Mouse (Mus musculus): Measurements from ENCODE around the gene Cdon.

The Cdon gene

DNA sequence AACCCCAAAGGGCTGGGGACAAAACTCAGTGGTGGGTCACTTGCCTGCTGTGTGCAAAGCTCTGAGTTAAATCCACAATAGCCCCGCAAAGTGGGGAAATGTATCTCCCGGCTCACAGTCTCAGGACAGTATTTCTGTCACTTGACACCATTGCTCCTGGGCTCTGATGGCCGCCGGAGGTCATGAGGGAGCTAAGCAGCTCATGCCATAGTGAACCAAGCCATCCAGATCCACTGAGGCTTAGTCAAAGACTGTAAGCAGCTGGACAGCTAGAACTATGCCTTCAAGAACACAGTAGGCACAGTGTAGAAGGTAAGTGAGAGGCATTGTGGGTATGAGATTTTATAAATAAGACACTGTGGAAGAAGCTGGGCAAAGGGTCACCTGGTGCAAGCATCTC is 74.0 kb downstream of the Cdon start:
- DNase-seq, result no peak

DNA sequence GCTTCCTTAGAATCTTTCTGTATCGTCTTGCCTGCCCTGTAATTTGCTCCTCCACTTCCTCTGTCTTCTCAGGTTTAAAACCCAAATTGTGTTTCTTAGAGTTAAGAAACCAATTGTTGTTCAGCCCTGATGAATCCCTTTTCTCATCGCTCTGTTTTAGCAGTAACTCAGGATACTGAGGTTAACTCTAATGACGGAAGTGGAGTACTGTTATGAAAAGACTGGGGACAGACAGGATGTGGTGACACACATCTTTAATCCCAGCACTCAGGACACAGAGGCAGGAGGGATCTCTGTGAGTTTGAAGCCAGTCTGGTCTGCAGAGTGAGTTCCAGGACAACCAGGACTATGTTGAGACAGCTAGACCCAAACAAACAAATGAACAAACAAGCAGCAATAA is 74.5 kb downstream of the Cdon start:
- no peak for DNase-seq

DNA sequence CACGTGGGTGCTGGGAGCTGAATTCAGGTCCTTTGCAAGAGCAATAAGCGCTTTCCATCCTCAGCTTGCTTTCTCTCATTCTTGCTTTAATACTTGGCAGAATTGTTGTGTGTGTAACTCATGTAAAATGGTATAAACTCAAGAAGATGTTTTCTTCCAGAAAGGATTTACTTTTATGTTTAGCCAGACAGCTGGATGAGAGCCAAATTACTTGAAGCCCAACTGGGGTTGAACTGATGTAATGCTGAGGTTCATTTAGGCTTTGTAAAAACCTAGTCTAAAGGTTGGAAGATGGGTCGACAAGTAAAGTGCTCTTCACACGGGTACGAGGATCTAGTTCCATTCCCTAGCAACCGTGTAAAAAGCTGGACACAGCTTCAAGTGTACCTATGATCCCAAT is 79.0 kb downstream of the Cdon start:
- DNase-seq, result no peak

DNA sequence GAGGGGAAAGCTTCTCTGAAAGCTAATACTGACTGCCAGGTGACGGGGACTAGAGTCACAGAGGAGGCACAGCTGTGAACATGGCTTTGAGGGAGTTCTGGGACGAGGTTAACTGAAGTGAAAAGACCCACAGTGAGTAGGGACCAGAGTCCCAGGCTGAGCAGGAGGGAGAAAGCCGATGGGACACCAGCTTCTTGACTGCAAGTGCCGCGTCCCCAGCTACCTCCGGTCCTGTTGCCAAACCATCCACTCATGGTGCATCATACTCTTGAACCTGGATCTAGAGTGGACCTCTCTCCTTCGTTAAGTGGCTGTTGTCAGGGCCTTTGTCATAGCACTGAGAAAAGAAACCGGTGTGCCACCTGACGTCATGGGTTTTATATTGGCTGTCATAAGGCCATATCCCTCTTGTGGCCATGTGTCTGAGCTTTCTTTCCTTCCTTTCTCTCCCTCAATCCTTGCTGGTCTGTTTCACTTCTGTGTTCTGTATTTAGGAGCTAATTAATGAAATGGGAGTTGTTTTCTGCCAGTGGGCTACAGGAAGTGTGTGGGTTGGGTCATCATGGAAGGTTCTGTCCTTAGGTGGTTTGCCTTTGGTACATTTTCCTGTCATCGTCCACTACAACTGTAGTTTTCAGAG is 81.6 kb downstream of the Cdon start:
- no peak for DNase-seq

DNA sequence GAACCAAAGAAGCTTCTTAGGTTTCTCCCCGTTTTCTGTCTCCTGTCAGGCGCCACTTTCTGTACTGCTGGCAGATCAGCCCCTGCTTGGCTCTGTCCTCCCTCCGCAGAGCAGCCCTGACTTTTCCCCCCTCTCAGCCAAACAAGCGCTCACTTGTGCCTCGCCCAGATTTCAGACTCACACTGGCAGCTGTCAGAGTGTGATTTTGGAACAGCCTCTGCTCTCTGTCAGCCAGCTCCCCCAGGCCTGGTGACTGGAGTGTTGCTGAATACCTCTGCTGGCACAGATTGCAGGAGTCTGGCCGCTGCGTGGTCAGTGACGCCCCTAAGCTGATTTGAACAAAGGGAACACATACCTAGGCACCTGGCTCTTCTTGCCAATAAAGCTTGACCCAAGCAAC is 87.3 kb downstream of the Cdon start:
- no peak for DNase-seq

DNA sequence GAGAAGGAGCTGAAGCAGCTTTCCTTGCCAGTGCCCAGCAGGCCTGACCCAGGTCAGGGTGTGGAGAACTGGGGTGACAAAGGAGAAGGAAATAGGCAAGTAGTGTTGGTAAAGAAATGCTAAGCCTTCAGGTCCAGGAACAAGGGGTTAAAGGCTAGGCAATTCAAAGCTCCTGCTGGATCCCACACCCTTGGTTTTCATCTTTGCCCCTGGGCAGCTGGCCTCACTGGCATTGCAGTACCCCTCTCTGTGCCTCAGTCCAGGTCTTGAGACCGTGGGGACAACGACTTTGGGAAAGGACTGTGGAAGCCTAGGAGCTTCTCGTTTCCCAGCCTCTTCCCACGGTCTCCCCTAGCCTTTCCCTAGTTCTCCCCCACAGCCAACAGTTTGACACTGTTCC is 93.0 kb downstream of the Cdon start:
- DNase-seq, result no peak

DNA sequence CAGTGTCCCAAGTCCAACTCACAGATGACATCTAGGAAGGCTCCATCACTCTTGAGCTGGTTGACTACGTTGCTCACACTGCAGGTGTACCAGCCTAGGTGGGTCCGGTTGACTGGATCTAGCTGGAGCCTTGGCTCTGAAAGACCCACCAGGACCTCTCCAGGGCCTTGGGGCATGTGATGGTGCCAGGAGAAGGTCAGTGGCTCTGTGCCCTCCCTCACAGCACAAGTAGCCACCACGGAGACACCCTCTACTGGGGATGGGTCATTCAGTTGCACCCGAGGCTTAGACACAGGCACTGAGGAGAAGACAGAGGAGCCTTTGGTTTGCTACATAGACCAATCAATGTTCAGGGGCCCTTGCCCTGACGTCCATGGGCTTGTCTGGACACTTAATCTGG is 95.3 kb downstream of the Cdon start:
- DNase-seq, result no peak

DNA sequence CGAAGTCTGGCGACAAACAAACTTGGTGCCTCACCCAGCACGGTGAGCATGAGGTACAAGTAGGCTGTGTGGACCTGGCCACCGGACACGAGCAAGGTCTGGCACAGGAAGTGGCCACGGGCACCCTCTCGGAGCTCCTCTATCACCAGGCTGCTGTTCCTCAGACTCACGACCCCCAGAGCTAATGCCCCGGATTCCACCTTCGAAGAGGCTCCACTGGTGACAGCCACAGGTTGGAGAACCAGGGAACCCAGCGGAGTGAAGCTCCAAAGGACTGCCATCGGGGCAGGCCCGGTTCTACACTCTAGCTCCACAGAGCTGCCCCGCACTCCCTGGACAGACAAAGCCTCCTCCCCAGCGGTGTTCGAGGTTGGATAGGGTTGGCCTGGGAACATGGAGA is 95.8 kb downstream of the Cdon start:
- no peak for DNase-seq

DNA sequence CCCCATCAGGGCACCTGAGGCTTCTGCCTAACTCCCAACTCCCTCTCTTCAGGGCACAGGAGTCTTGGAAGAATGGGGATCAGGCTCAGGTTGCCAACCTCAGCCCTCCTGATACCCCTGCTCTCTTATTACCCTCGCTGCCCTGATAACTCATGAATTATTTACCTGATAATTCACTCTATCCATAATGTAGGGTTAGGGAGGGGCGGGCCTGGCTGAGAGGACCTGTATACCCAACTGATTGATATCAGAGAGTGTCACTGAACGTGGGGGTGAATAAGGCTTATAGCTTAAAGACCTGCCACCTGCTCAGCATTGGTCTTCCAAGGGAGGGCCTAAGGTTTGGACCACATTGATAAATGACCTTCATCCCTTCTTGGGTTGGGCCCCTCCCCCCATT is 97.2 kb downstream of the Cdon start, which contains the start of gene Gm1113:
Gene Gm1113 (minus strand): TSS at position 101 of the 400 bp plus-strand sequence.
- DNase-seq, result no peak

DNA sequence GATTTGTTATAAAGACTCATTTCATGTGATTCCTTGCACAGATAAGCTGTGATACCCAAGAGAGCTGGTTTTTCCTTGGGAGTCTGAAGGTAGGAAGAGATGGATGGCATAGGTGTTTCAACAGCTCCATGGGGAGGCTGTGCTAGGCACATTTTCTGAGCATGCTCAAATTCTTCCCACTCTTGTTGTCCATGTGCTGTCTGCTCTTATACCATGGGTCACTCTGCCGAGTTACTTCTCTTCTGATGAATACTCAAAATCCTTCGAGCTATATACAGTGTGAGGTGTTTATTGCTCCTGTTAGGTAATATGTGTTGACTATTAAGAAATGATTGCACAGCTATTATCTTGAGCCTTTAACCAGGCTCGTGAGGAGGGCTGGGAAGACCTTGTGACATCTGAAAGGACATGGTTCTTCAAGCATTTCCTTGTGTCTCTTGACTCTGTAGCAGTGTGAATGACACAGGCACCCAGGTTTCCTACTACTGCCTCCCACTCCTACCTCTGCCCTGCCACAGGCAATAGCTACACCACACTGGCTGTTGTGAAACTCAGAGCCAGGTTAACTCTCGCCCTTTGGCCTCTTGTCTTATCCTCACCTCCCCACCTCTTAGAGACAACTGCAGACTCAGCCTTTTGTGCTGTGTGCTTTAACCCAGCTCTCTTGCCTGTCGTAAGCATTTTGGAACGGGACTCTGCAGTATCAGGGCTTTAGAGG is 99.9 kb downstream of the Cdon start:
- DNase-seq, result no peak

DNA sequence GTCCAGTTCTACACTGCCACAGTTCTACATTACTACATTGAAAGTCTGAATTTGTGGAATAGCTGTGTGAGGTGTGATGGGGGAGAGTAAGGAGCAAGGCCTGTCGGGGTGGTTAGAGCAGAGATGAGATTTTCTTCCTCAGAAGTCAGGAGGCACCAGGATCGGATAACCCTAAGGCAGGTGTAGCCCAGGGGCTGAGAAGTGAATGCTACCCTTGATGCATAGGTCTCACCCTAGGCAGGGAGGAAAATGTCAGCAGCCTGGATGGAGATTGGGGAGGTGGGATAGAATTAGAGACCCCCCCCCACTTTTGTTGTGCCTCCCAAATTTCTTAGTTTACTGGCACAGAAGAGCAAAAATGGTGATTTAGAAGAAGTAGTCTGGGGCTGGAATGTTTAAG is 101.3 kb downstream of the Cdon start:
- no peak for DNase-seq

DNA sequence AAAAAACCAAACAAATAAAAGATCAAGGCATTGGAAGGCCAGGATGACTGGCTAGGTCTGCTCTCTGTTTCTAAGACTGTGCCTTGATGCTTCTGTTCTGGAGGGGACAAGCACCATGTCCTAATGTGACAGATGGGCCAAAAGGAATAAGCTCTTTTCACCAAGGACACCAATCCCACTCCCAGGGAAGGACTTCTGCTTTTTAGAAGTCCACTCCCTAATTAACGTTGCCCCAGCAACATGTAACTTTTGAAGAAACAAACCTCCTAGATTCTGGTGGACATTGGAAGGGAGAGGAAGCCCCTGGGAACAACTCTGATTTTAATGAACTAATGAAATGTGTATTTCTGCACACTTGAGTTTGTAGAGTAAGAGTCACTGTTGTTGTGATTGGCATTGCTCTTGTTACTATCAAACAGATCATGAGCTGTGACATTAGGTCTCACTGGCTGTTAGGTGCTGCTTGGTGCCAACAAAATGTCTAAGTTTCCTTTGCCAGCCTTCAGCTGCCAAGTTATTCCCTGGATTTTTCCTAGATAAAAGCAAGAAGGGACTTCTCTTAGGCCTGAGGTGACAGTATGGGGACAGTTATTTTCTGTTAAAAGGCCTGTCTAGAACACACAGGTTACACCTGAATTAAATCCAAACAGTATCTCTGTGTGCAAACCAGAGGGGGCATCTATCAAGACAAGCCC is 102.0 kb downstream of the Cdon start:
- no peak for DNase-seq

DNA sequence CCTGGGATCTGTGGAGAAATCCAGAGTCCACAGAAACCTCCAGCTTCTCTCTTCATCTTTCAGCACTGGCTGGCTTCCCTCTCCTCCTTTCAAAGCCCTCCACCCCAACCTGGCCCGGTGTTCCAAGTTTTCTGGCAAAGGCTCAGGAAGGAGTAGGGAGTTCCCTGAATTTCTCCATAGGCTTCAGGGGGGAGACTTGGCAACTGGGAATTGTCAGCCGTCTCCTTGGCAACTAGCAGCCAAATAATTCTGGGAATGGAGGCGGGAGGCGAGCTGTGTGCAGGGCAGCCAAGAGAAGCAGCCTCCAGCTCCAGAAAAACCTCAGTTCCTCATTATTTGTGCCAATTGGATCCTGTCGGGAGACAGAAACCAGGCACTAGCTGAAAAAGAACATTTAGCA is 102.6 kb downstream of the Cdon start:
- no peak for DNase-seq

DNA sequence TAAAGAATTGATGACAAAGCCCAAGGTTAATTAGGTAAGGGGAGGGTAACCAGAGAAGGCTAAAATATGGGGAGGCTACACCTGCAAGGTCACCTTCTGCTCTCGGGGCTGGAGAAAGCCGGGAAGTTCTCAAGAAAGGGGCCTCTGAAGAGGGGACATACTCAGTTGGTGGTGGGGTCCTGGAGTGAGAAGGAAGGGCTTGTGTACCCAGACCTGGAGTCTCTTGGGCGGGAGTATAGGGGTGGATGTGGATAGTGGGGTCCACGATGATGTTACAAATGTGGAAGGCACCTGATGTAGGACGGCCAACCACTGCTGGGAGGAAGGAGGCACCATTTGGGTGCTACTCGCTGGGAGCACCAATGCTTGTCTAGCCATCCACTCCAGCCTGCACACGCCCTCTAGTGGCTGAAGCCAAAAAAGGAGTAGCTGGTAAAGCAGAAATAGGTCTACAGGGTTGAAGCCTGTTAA is 103.0 kb downstream of the Cdon start:
- DNase-seq, result peak; percentile 65

DNA sequence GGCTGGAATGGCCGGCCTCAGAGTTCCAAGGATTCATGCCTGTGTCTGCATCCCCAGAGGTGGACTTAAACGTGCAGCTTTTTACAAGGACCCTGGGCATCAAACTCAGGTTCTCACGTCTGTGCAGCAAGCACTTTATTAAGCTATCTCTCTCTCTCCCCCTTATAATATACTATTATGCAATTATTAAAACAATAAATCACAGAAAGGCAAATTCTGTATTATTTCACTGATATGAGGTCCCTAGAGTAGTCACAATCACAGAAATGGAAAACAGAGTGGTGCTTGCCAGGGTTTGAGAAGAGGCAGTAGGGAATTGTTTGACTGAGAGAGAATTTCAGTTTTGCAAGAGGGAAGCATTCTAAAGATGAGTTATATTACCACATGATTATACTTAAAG is 108.2 kb downstream of the Cdon start:
- no peak for DNase-seq

DNA sequence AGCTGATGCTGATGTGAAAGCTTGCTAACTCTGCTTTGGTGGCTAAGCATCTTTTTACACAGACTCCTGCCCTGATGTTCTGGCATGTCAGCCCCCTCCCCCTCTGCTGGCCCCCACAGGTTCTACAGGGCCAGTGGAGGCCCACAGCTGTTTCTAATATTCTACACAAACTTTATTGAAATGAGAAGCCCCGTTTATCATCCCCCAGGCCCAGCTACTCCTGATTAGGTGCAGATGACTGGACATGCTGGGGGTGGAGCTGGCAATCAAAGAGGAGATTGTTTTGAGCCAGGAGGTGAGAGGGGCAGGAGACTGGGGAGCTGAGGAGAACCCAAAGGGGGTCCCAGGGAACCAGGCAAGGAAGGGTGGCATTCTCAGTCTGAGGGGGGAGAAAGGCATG is 108.9 kb downstream of the Cdon start:
- DNase-seq, result no peak

DNA sequence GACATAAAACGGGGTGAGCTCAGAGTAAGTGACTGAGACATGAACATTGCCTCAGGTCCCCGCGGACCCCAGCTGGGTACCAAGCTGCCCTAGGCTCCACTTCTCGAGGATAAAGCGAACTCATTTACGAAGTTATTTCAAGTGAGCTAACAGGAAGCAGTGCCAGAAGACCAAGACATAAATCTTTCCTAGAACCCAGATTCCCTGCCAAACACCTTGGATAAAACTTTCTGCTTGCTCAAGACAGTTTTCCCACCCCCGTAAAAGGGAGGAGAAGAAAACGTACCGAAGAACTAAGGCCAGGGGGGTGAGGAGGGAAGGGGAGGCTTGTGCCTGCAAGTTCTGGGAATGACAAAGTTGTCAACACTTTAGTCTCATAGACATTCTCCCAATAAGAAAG is 112.3 kb downstream of the Cdon start:
- no peak for DNase-seq

DNA sequence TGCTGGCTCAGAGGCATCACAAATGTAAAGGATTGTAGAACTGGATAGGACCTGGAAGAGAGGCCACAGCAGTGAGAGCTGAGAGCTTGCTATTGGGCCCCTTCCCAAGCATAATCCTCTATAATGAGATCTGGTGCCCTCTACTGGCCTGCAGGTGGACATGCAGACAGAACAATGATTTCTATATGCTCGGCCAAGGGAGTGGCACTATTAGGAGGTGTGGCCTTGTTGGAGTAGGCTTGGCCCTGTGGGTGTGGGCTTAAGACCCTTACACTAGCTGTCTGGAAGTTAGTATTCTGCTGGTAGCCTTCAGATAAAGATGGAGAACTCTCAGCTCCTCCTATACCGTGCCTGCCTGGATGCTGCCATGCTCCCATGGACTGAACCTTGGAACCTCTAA is 114.2 kb downstream of the Cdon start:
- DNase-seq, result peak; percentile 31

DNA sequence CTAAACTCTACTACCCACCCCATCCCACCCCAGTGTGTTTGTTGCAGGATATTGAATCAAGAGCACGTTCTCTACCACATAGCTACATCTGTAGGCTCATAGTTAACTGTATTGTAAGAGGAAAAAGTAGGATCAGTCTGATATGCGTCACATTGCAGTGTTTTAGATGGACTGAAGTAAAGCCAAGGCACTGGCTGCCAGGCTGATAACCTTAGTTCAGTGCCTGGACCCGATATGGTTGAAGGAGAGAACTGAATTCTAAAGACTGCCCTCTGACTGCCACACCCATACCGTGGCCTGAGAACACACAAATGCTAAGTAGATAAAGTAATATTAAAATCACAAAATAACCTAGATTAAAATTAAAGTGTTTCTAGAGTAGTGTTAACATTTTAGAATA is 114.9 kb downstream of the Cdon start:
- no peak for DNase-seq

DNA sequence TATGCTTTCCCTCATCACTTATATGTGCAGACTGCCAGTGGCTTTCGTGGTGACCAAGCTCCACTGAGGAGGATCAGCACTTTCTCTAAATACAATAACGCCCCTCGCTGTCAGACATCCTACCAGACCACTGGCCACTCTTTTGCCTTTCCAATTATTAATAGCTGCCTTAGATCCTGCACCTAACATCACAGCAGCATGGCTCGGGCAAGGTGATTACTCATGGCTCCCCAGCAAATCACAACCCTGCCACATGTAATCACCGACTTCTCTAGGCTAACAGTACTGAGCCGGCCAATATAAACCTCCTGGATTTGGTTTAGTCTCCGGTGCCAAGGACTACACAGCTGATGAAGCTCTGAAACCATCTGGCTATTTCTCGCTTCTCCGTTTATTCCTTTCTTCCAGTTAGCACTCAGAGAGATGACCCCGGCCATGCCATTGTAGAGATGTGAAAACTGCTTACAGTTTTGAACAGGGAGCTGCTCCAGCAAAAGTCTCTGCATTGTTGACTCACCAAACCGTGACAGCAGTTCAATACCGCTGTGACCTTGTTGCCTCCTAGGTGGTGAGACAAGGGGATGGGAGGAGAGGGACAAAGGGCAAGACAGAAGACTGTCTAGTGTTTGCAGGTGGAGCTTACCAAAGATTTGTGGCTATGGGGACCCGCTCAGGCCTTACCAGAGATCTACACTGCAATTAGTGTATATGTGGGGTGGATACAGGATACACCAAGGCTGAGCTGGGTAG is 118.2 kb downstream of the Cdon start:
- no peak for DNase-seq

DNA sequence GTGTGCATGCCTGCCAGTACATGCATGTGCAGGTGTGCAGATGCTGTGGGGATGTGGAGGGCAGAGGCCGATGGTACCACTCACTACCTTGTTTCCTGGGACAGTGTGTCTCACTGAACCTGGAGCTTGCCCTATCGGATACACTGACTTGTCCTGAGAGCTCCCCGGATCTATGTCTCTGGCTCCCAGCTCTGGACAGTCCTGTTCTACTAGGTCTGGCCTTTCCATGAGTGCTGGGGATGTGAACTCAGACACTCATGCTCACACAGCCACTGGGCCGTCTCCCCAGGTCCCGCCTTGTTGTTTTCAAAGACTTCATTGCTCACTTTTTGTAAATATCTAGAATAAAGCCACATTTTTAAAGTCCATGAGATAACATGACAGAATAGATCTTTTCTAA is 120.1 kb downstream of the Cdon start:
- DNase-seq, result no peak

DNA sequence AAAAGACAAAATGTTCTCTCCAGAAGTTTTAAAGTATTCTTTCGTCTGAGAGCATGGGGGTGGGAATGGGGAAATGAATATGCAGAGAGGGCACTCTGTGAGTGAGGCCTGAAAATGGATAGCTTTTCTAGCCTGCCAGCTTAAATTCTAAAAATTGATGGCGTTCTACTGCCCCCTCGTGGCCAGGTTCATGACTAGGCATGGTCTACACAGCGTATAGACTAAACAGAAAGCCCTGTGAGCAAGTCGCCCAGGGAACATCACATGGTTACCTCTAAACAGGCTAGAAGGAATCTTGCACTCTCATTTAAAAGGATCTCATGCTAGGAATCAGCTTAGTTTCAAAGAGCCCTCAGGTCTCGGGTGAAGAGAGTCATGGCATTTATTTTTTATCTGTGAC is 120.6 kb downstream of the Cdon start:
- peak; percentile 78 for DNase-seq

DNA sequence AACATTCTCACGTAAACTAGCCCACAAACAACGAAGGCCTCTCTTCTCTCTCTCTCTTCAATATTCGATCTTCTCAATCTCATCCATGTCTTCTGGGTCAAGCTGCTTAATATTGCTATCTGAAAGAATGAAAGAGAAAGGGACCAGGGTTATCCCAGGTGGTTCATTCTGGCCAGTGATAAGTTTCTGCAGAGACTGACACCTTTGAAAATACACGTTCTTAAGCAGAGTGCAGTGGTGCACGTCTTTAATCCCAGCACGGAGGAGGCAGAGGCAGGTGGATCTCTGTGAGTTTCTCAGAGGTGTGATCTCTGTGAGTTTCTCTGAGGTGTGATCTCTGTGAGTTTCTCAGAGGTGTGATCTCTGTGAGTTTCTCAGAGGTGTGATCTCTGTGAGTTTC is 121.0 kb downstream of the Cdon start:
- DNase-seq, result no peak

Data from kidney, adult 18-20 months (tissue).